Mouse (Mus musculus): ENCODE measurements around the gene Diaph2.
"Not testable (repeated sequence)": the region's sequence is repeated elsewhere in the genome, so short reads cannot be mapped to it uniquely, and the experiment has no call there.

Diaph2 gene

DNA sequence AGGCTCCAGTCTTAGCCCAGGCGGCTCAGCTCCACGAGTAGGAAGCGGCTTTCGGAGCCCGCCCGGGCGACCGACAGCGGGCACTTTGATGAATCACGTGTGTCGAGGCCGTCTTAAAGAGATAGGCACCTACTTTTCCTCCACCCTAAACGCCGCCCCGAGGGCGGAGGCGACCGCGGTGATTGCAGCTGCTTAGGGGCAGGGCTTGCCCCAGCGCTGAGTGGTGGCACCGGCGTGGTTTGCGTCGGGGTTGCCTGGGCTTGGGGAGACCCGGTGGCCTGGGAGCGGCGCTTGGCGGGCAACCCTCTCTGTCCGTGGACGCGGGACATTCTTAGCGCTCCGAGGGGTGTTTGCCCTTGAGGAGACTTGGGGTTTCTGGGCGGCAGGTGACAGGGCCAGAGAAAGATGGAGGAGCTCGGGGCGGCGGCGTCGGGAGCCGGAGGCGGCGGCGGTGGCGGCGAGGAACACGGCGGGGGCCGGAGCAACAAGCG, at the start of gene Diaph2:
Gene Diaph2, plus strand, starts transcription at position 172 of the 491 bp plus-strand sequence.
- peak; percentile 98 for ATAC-seq (ENCODE audit: low TSS enrichment)

DNA sequence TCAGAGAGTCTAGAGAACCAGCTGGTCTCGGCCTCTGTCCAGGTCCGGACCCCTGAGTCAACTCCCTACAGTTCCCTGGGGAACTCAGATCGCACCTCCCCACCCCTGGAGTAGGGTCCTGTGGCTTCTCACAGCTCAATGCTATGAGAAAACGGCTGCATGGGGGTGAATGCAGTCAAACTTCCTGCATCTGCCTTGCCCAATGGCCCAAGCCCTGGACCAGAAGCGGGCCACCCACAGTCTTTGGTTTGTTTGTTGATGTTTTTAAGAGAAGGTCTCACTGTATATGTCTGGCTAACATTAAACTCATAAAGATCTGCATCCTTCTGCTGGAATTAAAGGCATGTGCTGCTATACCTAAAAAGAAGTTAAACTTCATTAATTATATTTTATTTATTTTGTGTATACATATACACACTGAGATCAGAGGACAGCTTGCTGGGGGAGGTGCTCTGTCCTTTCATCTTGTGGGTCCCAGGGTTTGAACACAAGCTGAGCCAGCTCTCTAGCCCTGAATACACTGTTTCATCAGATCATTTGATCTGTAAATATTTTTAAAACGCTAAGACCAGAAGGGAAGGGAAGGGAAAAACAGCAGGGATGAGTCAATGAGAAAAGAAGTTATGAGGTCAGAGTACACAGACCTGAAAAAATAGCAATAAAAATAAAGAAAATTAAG, 47.8 kb upstream of the Diaph2 start:
- no peak for ATAC-seq (ENCODE audit: low TSS enrichment)

DNA sequence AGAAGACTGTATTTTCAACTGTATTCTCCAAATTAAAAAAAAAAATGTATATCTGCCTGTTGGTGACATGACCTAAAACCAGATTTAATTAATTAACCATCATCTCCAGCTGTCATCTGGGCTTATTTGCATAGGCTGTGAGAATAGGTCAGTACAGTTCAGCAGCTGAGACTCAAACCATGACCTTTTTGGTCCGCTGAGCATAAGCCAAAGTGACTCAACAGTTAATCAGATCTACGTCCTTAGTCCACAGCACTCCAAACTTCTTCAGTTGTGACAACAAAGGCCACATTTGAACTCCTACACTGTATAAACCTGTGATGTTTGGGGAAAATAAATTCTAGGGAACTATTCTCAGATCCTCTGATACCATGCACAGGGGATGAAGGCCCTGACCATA, 39.9 kb upstream of the Diaph2 start:
- no peak for ATAC-seq (ENCODE audit: low TSS enrichment)

DNA sequence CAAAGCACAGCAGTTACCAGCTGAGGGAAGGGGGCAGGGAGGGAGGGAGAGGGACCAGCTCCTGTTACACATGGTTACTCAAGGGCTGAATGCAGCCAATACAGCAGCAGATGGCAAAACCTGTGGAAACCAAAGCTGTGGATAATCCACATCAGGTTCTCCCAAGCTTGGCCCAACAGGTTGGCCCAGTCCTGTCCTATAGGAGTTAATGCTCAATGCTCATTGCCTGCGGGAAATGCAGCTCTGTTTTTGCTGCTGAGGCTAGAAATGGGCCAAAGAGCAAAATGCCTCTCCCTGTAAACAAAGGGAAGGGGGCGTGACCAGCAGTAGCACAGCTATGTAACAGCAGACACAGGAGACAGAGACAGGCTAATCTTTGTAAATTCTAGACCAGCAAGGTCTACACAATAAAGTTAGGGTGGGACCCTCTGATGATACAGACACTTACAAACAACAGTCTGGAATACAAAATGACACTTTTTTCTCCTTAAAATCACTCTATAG, 20.8 kb upstream of the Diaph2 start:
- ATAC-seq (ENCODE audit: low TSS enrichment): no peak

DNA sequence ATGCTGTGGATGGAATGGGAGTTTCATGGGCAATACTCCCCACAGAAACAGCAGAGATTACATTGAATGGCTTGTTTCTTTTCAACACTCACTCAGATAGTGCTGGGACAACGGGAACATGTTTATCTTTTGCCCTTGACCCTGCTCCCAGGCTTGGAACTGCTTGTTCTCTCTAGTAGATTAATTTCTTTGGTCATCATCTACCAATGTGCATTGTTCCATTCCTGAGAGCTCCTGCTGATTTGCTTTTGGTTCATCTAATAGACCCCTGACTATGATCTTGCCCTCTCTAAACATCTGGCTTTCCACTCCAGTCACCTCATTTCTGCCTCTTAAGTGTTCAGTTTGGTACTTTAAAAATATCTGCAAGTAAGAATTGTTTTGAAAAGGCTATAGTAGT, 13.0 kb upstream of the Diaph2 start:
- ATAC-seq (ENCODE audit: low TSS enrichment): no peak

DNA sequence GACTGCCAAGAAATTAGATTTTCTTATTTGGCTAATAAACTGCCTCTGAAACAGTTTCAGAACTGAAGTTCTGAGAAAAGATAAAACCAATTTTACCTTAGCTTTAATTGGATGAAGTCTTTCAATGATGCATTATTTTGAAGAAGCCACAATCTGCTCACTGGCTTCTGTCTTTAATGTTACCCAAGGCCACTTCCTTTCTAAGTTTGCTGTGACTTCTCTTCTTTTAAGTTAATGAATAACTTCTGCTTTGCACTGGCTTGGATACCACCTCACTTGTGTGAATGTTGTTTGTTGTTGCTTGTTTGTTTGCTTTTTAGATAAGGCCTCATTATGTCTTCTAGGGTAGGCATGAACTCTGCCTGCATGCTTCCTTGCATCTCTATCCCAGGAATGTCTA, 10.3 kb upstream of the Diaph2 start:
- ATAC-seq (ENCODE audit: low TSS enrichment): no peak

DNA sequence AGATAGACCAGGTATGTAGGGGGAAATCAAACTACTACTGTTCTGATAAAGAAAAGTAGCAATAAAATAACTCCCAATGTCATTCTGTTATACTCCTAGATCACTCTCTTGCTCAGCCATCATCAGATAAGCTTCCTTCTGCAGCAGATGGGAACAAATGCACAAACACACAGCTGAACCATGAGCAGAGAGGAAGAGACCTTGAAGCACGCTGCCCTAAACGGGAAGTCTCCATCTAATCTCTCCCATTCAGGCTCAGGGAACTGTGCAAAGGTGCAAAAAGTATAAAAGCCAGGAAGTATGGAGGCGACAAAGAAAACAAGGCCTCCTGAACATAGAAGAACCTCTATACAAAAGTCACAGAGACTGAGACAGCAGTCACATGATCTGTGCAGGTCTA, 6.6 kb upstream of the Diaph2 start:
- no peak for ATAC-seq (ENCODE audit: low TSS enrichment)

DNA sequence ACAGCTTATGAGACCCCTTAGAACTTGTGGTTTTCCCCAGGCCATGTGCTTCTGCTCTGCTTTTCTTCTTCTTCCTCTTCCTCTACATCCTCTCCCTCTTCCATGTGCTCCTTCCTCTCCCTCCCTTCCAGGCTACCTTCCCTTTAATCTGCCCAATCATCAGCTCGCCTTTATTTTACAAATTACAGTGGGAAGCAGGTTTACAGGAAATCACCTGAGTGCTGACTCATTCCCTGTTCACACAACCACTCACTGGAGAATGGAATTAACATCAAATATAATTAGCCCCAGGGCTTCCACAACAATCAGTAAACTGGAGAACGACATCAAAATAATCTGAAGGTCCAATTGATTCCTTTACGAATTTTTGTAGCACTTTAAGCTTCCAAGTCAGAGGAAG, 3.6 kb upstream of the Diaph2 start:
- no peak for ATAC-seq (ENCODE audit: low TSS enrichment)

DNA sequence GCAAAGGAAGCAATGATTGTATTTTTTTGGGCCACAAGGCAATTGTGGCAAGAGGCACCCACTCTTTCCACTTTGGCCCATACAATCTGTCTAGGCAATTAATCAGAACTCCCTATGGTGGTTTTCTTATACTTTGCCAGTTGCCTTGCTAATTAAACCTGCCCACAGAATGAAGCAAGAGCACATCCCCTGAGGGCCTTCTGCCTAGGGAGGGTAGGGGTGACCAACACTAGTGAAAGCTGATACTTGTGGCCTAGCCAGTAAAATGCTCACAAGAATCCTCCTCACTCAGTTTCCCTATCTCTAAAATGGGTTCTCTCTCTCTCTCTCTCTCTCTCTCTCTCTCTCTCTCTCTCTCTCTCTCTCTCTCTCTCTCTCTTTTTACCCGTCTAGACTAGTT, 440 bp upstream of the Diaph2 start:
- no peak for ATAC-seq (ENCODE audit: low TSS enrichment)

DNA sequence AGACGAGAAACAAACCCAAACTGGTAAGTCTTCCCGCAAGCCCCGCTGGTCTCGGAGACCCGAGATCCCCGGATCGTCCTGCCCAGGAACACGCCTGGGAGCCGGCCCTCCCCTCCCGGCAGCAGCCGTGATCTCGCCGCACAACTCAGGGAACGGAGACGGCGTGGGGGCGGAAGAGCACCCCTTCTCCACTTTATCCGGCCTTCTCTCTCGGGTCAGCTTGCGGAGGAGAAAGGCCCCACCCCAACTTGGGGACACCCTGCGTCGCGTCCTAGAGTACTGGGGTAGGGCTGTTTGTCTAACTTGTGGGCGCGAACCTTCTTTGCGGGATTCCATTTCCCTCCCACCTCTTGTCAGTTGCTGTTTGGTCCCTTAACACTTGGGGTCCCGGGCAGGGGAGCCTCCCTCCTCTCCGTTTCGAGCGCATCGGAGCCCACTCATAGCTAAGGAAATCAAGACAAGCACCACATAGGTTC, 590 bp downstream of the Diaph2 start:
- ATAC-seq (ENCODE audit: low TSS enrichment): peak; percentile 76

DNA sequence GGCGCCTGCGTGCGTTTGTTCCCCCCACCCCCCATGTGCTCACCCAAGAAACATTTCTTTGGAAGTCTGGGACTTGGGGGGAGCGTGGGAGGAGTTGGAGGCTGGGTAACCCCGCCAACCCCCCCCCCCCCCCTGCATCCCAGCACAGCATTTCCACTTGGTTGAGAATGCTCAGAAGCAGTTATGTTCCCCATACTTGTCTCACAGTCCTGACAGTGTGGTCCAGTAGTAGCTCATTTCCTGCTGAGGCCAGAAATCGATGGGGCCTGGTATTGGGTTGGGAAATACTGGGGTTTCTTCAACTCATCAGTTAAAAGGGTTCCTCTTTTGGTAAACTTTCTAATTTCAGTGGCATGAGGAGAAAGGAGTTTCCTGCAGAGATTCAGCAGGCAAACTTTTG, 1.1 kb downstream of the Diaph2 start:
- no peak for ATAC-seq (ENCODE audit: low TSS enrichment)

DNA sequence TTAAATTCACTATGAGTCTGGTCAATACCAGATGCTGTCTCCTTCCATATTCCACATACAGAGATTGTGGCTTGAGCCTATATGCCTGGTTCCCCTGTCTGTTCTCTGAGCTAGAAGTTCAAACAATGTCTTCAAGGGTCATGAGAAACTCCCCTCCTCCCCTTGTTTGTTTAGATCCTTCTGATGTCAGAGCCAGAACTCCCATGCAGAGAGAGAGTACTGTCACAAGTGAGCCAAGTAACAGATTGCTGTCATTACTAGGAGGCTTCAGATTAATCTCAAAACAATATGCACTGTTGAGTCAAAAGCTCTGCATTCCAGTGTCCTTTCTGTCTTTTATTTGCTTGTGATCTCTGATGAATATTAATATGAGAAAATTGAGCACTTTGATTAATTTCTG, 7.1 kb downstream of the Diaph2 start:
- ATAC-seq (ENCODE audit: low TSS enrichment): no peak

DNA sequence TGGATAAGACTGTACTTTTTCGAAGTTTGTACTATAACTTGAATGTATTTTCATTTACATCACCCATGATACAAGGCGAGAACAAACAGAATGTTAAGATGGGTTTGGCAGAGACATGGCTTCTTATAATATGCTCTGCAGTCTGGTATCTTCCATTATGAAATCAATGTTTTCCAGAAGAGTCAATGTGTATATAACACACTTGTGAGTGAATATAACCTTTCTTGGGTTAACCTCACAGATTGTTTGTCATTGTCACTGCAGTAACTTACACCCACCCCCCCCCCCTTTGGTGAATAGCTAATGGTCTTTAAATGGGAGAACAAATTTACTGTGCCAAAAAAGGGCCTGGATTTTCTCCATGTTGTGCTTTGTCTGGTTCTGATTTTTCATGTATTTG, 13.1 kb downstream of the Diaph2 start:
- no peak for ATAC-seq (ENCODE audit: low TSS enrichment)

DNA sequence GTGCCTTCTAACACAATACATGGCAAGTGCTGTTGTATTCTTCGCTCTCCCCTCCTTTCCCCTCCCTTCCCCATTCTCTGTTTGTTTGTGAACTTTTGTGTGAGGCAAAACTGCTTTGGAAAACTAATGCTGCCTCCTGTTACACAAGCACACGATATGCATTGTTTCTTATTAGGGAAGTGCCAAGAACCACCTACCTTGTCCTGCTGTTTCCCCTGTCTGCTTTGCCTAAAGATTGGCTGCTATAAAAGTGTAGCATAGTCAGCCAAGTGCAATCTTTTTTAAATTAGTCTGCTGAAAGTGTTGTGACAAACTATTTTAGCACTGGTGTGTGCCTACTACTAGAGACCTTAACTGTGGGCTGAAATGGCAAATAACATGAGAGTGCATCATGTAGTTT, 15.8 kb downstream of the Diaph2 start:
- ATAC-seq (ENCODE audit: low TSS enrichment): peak; percentile 94

DNA sequence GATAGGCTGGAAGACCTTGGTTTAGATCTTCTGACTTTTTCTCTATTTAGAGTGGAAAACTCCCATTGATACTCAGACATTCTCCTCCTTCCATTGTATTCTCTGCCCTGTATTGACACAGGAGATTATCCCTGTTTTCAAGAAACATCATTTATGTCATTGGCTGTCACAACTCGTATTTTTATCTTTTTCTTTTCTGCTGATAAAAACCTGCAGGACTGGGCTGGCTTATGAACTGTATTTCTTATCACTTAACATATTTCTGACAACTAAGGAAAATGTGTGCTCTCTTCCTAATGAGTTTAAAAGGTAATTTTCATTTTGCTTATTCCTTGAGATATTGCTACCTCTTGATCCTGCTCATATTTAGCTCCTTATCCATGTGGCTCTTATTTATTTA, 17.3 kb downstream of the Diaph2 start:
- ATAC-seq (ENCODE audit: low TSS enrichment): no peak

DNA sequence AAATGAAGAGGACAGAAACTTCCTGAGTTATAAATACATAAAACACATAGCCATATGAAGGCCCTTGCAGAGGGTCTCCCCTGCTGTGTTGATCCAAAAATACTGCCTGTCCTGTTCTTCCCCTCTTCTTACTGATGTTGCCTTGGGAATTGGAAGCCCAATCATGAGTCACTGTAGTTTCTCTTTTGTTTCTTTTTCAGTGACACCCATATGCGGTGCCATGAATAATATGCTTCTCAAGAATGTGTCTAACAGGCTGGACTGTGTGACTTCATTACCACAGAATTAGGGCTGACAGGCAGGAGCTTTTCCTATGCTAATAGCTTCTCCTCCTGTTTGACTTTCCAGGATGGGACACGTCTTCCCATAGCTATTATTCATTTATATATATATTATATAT, 21.1 kb downstream of the Diaph2 start:
- peak; percentile 80 for ATAC-seq (ENCODE audit: low TSS enrichment)

DNA sequence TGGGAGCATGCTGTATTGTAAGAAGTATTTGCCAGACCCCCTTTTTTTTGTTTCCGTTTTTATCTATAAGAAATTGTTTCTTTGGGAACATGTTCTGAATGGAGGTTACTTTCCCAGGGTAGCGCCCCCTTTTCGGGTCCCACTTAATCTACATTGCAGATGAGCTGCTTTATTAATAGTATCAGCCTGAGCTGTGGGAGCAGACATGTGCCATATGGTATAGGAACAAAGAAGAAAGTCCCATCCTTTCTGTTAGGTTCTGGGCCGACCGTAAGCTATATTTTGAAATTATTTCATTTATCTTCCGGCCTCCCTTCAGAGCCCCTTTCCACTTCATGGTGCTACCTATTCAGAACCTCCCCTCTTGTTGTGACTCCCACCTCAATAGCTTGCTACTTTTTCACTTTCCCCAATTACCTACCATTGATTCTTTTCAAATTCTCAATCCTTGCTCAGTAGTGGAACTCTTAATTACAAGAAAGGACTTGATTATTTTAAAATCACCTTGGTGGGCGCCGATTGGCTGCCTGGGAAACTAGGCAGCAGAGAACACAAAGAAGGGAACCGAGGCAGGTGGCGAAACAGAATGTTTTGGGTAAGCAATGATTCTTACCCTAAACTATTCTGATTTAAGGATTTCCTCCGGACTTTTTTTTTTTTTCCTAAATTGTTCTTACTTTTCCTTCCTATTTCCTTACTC, 24.2 kb downstream of the Diaph2 start:
- ATAC-seq (ENCODE audit: low TSS enrichment): peak; percentile 86

DNA sequence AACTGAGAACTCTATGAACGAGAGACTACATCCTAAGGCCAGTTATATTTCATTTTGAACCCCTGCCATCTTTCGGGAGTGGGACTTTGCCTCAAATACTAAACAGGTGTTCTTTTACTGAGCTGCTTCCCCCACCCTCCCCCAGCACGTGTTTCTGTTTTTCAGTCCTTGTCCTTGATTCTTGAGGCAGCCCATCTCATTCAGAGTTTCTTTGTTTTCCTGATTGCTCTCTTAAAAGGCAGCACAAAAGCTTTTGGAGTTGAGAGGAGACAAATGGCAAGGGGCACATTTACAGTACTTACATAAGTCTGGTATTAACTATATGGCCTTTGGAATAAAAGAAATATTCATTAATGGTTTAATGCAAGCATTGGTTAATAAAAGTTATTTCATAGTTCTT, 24.9 kb downstream of the Diaph2 start:
- ATAC-seq (ENCODE audit: low TSS enrichment): no peak

DNA sequence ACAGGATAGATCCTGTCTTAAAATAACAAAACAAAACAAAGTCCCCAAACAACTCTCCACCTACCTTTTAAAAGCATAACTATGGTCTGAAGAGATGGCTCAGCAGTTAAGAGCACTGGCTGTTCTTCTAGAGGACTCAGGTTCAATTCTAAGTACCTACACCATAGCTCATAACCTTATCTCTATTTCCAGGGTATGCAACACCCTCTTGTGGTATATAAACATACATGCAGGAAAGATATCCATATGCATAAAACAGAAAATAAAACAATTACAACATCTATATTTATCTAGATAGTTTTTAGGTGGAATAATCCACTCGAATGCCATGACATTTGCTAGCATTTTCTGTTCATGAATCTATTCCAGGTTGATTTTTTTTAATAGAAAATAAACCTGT, 27.2 kb downstream of the Diaph2 start:
- ATAC-seq (ENCODE audit: low TSS enrichment): no peak

DNA sequence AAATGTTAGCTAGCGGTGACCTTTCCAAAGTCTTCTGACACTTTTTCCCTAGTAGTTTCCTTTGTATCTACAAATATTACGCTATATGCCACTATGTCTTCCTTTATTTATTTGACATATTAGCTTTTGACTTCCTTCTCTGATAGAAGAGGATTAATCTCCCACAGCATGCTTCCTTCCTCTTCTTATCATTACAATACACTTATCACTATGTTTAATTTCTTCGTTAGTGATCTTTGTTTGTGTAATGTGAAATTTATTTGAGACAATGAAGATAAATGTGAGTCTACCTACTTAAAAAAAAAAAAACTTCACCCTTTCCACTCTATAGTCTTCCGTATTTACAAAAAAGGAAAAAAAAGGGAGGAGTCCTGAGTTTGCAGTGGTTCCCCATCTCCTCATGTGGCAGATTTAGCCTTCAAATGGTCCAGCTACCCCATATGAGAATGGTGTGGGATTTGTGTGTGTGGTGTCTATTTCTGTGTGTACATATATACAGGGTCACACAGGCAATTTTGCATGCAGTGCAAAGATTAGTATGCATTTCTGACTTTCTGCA, 27.9 kb downstream of the Diaph2 start:
- ATAC-seq (ENCODE audit: low TSS enrichment): no peak

DNA sequence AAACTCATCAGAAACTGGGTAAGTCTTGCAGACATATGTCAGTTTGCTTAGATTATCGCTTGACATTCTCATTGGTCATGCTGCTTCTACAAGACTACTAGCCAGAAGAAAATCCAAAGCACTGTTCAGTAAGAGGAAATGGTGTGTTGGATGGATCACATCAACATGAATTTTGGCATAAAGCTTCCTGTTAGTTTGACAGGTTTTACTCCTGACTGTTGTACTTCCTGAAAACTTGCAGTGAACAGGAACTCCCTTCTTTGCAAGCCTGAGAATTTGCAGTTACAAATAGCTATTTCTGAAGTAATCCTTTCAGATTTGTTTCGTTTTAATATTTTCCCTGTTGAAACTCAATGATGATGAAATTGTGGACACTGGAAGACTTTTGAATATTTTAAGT, 32.3 kb downstream of the Diaph2 start:
- no peak for ATAC-seq (ENCODE audit: low TSS enrichment)

DNA sequence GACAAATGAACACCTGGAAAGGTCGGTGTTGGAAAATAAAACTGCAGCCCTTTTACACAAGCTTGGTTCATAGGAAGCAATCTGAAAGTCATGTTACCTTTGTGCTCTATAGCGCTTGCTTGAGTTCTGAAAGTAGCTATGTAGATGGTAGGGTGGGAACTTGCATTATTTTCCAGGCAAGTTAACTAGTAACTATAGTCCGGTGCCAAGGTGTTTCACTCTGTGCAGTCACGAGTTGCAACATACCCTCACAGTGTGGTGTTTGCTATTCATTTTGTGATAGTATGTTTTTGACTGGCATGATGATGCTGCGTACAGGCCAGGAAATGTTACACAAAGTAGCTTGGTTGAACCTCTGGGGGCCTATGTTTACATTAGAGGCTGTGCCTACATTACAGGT, 34.5 kb downstream of the Diaph2 start:
- no peak for ATAC-seq (ENCODE audit: low TSS enrichment)

DNA sequence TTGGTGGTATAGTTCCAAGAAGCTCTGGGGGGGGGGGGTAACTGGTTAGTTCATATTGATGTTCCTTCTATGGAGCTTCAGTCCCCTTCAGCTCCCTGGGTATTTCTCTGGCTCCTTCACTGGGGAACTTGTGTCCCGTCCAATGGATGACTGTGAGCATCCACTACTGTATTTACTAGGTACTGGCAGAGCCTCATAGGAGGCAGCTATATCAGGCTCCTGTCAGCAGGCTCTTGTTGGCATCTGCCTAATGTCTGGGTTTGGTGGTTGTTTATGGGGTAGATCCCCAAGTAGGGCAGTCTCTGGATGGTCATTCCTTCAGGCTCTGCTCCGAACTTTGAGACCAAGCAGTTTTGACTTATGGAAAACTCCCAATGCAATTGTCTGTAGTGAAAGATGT, 50.4 kb downstream of the Diaph2 start:
- not testable (repeated sequence) for ATAC-seq (ENCODE audit: low TSS enrichment)
